Mouse (Mus musculus): Measurements from ENCODE around the gene Epop. TPM values are rescaled to one million over a fixed set of nuclear protein-coding genes. Genes with fewer than 3 reads are reported as not detected.

Epop gene
- polyA plus RNA-seq, 1 experiment from 2014 or later: 1.1 TPM

DNA sequence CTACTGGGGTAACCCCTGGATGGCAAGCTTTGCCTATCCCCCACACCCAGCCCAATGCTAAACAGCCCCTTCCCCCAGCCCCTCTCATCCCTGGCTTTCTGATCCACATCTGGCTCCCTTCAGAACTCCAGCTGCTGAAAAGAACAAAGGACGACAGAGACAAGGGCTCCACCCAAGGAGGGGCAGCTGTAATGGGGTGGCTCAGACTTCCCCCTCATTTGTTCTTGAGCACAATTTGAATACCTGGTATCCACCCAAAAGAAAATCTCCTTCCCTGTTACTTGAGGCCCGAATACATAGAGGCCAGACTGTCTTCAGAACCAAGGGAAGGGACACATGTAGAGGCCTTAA lies 41.6 kb upstream of the Epop start:
- Histone ChIP-seq H3K9me3 (ENCODE audit: control insufficient read depth) (no peaks in the 10 kb centered on the region), H3K27me3 (replicated peaks; ENCODE audit: control insufficient read depth, insufficient read depth, low read length) (no peaks in the 10 kb centered on the region), H3K4me3 (ENCODE audit: low read depth, low read length) (no peak overlapping the region), H3K27ac (ENCODE audit: low read depth, low read length) (no peak overlapping the region), H3K9ac (ENCODE audit: low read depth, low read length) (no peak overlapping the region), H3K36me3 (ENCODE audit: control insufficient read depth, insufficient read depth) (peaks cover 80% of the 10 kb centered on the region), H3K4me1 (replicated peaks; ENCODE audit: control insufficient read depth, insufficient read depth, low read length) (no peaks in the 10 kb centered on the region), H3K4me2 (replicated peaks; ENCODE audit: low read depth) (no peak overlapping the region)
- no peak for ATAC-seq
- no peak for TF ChIP-seq CTCF (IDR thresholded peaks at IDR 0.05; ENCODE audit: low read depth)
- 55% methylated on average over 2 of the region's 2 CpGs for WGBS

DNA sequence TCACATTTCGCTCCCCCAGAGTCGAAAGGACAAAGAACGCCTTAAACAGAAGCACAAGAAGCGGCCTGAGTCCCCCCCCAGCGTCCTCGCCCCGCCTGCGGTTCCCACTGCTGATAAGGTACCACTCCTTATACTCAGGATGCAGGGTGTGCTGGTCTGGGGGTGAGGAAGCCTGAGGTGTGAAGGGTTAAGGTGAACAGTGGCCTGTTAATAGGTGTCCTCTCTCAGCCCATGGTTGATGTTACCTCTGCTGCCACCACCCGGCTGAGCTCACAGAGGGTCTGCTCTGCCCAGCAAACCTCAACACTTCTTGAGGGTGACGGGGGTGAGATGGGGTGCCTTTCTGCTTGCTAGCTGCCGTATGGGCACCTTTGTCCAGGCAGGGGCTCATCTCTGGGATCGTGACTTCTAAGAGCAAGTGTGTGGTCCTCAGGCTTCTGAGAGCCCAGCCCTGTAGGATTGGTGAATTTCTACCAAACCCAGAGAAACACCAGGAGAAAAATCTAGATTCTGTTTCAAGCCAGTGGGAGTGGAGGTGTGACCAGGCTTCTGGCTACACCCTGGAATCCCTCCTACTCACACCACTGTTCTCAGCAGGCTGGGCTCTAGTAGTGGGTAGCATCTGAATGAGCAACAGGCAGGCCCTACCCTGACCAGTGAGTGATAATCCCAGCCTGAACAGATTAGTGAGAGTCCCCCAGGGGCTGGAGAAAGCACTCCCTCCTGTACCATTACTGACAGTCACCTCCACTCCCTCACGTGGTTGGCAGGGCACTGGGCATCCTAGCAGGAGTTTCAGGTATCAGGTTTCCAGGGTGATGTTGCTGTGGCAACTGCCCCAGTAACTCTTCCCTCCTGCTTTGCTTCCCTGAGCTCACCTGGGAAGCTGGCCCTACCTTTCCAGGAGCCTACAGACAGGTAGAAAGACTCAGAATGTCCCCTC lies 41.0 kb upstream of the Epop start:
- Histone ChIP-seq H3K9me3 (ENCODE audit: control insufficient read depth) (no peaks in the 10 kb centered on the region), H3K27ac (ENCODE audit: low read depth, low read length) (no peak overlapping the region), H3K27me3 (replicated peaks; ENCODE audit: control insufficient read depth, insufficient read depth, low read length) (no peaks in the 10 kb centered on the region), H3K4me3 (ENCODE audit: low read depth, low read length) (no peak overlapping the region), H3K4me2 (replicated peaks; ENCODE audit: low read depth) (no peak overlapping the region), H3K36me3 (ENCODE audit: control insufficient read depth, insufficient read depth) (peaks cover 80% of the 10 kb centered on the region), H3K4me1 (replicated peaks; ENCODE audit: control insufficient read depth, insufficient read depth, low read length) (no peaks in the 10 kb centered on the region), H3K9ac (ENCODE audit: low read depth, low read length) (no peak overlapping the region)
- WGBS: 51% methylated on average over 13 of the region's 13 CpGs
- ATAC-seq: no peak
- TF ChIP-seq CTCF (IDR thresholded peaks at IDR 0.05; ENCODE audit: low read depth): no peak

DNA sequence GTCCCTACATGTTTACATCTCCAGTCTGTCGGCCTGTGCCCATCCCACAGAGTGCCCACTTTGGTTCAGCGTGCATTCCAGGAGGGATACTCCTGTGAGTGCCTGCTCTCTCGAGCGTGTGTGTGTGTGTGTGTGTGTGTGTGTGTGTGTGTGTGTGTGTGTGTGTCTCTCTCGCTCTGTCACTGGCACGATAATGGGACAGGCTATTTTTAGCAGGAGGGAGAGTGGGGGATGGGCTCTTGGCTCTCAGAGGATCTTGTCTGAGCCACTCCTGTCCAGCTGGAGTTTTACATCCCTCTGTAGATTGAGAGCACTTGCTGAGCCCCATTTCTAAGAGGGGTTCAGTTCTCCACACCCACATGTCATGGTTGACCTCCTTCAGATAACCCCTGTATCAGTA lies 40.3 kb upstream of the Epop start:
- no peak overlapping the region for H3K4me3 ChIP-seq (ENCODE audit: low read depth, low read length)
- H3K9ac ChIP-seq (ENCODE audit: low read depth, low read length): no peak overlapping the region
- H3K27me3 ChIP-seq (replicated peaks; ENCODE audit: control insufficient read depth, insufficient read depth, low read length): no peaks in the 10 kb centered on the region
- peaks cover 75% of the 10 kb centered on the region for H3K36me3 ChIP-seq (ENCODE audit: control insufficient read depth, insufficient read depth)
- no peaks in the 10 kb centered on the region for H3K4me1 ChIP-seq (replicated peaks; ENCODE audit: control insufficient read depth, insufficient read depth, low read length)
- TF ChIP-seq CTCF (IDR thresholded peaks at IDR 0.05; ENCODE audit: low read depth): no peak
- ATAC-seq: no peak
- 30% methylated on average over 6 of the region's 6 CpGs for WGBS
- no peaks in the 10 kb centered on the region for H3K9me3 ChIP-seq (ENCODE audit: control insufficient read depth)
- H3K4me2 ChIP-seq (replicated peaks; ENCODE audit: low read depth): no peak overlapping the region
- H3K27ac ChIP-seq (ENCODE audit: low read depth, low read length): 0 out of 2 replicates have a peak overlapping the region, but pooled peaks have one; percentile 4

- H3K4me3 ChIP-seq (ENCODE audit: low read depth, low read length): no peak overlapping the region
- no peak overlapping the region for H3K4me2 ChIP-seq (replicated peaks; ENCODE audit: low read depth)
- 80% methylated on average over 15 of the region's 15 CpGs for WGBS
- H3K9ac ChIP-seq (ENCODE audit: low read depth, low read length): no peak overlapping the region
- H3K9me3 ChIP-seq (ENCODE audit: control insufficient read depth): no peaks in the 10 kb centered on the region
- no peak for TF ChIP-seq CTCF (IDR thresholded peaks at IDR 0.05; ENCODE audit: low read depth)
- no peak for ATAC-seq
- 0 out of 2 replicates have a peak overlapping the region, but pooled peaks have one; percentile 4 for H3K27ac ChIP-seq (ENCODE audit: low read depth, low read length)
- no peaks in the 10 kb centered on the region for H3K27me3 ChIP-seq (replicated peaks; ENCODE audit: control insufficient read depth, insufficient read depth, low read length)
- peaks cover 69% of the 10 kb centered on the region for H3K36me3 ChIP-seq (ENCODE audit: control insufficient read depth, insufficient read depth)
- H3K4me1 ChIP-seq (replicated peaks; ENCODE audit: control insufficient read depth, insufficient read depth, low read length): no peaks in the 10 kb centered on the region
Measured at GRCm38 (mm10) chr11:97669268-97669667, 39.8 kb upstream of the Epop start.

GRCm38 (mm10) chr11:97668160-97668559 lies 38.7 kb upstream of the Epop start:
- Histone ChIP-seq H3K27ac (ENCODE audit: low read depth, low read length) (no peak overlapping the region), H3K27me3 (replicated peaks; ENCODE audit: control insufficient read depth, insufficient read depth, low read length) (no peaks in the 10 kb centered on the region), H3K4me1 (replicated peaks; ENCODE audit: control insufficient read depth, insufficient read depth, low read length) (no peaks in the 10 kb centered on the region), H3K4me3 (ENCODE audit: low read depth, low read length) (no peak overlapping the region), H3K4me2 (replicated peaks; ENCODE audit: low read depth) (no peak overlapping the region), H3K36me3 (ENCODE audit: control insufficient read depth, insufficient read depth) (peaks cover 58% of the 10 kb centered on the region), H3K9ac (ENCODE audit: low read depth, low read length) (no peak overlapping the region), H3K9me3 (ENCODE audit: control insufficient read depth) (no peaks in the 10 kb centered on the region)
- ATAC-seq: no peak
- WGBS: 94% methylated on average over 7 of the region's 7 CpGs
- TF ChIP-seq CTCF (IDR thresholded peaks at IDR 0.05; ENCODE audit: low read depth): no peak

DNA sequence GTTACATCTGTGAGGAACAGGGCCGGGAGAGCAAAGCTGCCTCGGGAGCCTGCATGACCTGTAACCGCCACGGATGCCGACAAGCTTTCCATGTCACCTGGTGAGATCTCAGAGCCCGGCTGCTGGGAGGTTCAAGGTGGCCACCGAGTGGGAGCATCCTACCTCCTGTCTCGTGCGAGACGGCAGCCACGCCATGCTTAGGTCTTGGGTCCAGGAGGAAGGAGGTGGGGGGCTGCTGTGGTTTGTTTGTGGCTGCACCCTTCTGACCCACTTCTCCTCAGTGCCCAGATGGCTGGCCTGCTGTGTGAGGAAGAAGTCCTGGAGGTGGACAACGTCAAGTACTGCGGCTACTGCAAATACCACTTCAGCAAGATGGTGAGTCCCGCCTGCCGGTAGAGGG lies 37.3 kb upstream of the Epop start:
- no peak for ATAC-seq
- Histone ChIP-seq H3K4me3 (ENCODE audit: low read depth, low read length) (no peak overlapping the region), H3K27me3 (replicated peaks; ENCODE audit: control insufficient read depth, insufficient read depth, low read length) (no peaks in the 10 kb centered on the region), H3K9me3 (ENCODE audit: control insufficient read depth) (no peaks in the 10 kb centered on the region), H3K36me3 (ENCODE audit: control insufficient read depth, insufficient read depth) (peaks cover 49% of the 10 kb centered on the region), H3K4me1 (replicated peaks; ENCODE audit: control insufficient read depth, insufficient read depth, low read length) (no peaks in the 10 kb centered on the region), H3K4me2 (replicated peaks; ENCODE audit: low read depth) (no peak overlapping the region), H3K9ac (ENCODE audit: low read depth, low read length) (no peak overlapping the region), H3K27ac (ENCODE audit: low read depth, low read length) (no peak overlapping the region)
- WGBS: 94% methylated on average over 15 of the region's 15 CpGs
- TF ChIP-seq CTCF (IDR thresholded peaks at IDR 0.05; ENCODE audit: low read depth): no peak
